Mouse (Mus musculus) 3T3-L1 (cell line): Measurements from ENCODE around the gene E030018B13Rik.

ENCODE experiments used
- DNase-seq: peaks from one replicate; pipeline ENCODE4 v3.0.0-alpha.2; 2015; ENCODE audit warnings: low read depth, low spot score

The E030018B13Rik gene

GRCm38 (mm10) chr7:63964121-63964520 lies 47.5 kb downstream of the E030018B13Rik start:
- no peak for DNase-seq

GRCm38 (mm10) chr7:63965135-63965534 lies 48.5 kb downstream of the E030018B13Rik start:
- DNase-seq = peak; percentile 42

GRCm38 (mm10) chr7:63965635-63966418 lies 49.2 kb downstream of the E030018B13Rik start:
- DNase-seq = peak; percentile 3

GRCm38 (mm10) chr7:63969941-63970340 lies 53.3 kb downstream of the E030018B13Rik start:
- DNase-seq = no peak
